Mouse (Mus musculus) erythroblast, embryonic 14.5 days (primary cell): ENCODE measurements around the gene Ccsap. TPM values are rescaled to one million over a fixed set of nuclear protein-coding genes. Genes with fewer than 3 reads are reported as not detected.

Source experiments
- H3K27me3 ChIP-seq: 2 replicates; pipeline ENCODE4 v1.6.1; 2012; ENCODE audit warnings: inconsistent platforms; ENCODE audit not compliant: control insufficient read depth
- H3K36me3 ChIP-seq: 2 replicates; pipeline ENCODE4 v1.6.1; 2012; ENCODE audit warnings: mild to moderate bottlenecking, inconsistent platforms; ENCODE audit not compliant: control insufficient read depth
- H3K4me1 ChIP-seq: 2 replicates; pipeline ENCODE4 v1.6.1; 2012; ENCODE audit warnings: inconsistent platforms; ENCODE audit not compliant: control insufficient read depth
- H3K4me3 ChIP-seq: replicated peaks from 2 replicates; pipeline ENCODE3; 2012; ENCODE audit warnings: moderate library complexity, mild to moderate bottlenecking, inconsistent platforms
- H3K9me3 ChIP-seq: 2 replicates; pipeline ENCODE4 v1.6.1; 2012; ENCODE audit warnings: low read length, inconsistent platforms, mixed read lengths; ENCODE audit not compliant: control insufficient read depth
- GATA1 ChIP-seq: IDR thresholded peaks from 2 replicates; pipeline ENCODE4 v1.6.1; 2012; ENCODE audit warnings: low read length, inconsistent platforms, mixed read lengths
- TAL1 ChIP-seq: IDR thresholded peaks from 3 replicates; pipeline ENCODE4 v1.6.1; 2012; ENCODE audit warnings: low read length, inconsistent platforms, mixed read lengths
- polyA plus RNA-seq: library from polyadenylated mRNA; stranded (reverse); fragments of >175 nt; gene quantifications from 2 replicates; pipeline ENCODE4 v1.2.3, GENCODE M21; 2012

Gene Ccsap
- polyA plus RNA-seq, 1 experiment: 0.98 TPM

- Histone ChIP-seq H3K9me3 (no peaks in the 10 kb centered on the region), H3K4me3 (no peak overlapping the region), H3K4me1 (peaks cover 35% of the 10 kb centered on the region), H3K27me3 (no peaks in the 10 kb centered on the region), H3K36me3 (no peaks in the 10 kb centered on the region)
- TF ChIP-seq TAL1: no peak
- TF ChIP-seq GATA1: no peak
Observed at GRCm38 (mm10) chr8:123794766-123795165, 65.2 kb downstream of the Ccsap start.

GRCm38 (mm10) chr8:123793900-123794299 is 66.1 kb downstream of the Ccsap start:
- no peak overlapping the region for H3K4me3 ChIP-seq
- no peaks in the 10 kb centered on the region for H3K9me3 ChIP-seq
- H3K36me3 ChIP-seq: no peaks in the 10 kb centered on the region
- no peaks in the 10 kb centered on the region for H3K27me3 ChIP-seq
- no peak for TF ChIP-seq TAL1
- TF ChIP-seq GATA1: no peak
- peaks cover 29% of the 10 kb centered on the region for H3K4me1 ChIP-seq

- Histone ChIP-seq H3K4me1 (peaks cover 18% of the 10 kb centered on the region), H3K27me3 (no peaks in the 10 kb centered on the region), H3K4me3 (no peak overlapping the region)
Observed at GRCm38 (mm10) chr8:123791845-123792225, 68.2 kb downstream of the Ccsap start.

DNA sequence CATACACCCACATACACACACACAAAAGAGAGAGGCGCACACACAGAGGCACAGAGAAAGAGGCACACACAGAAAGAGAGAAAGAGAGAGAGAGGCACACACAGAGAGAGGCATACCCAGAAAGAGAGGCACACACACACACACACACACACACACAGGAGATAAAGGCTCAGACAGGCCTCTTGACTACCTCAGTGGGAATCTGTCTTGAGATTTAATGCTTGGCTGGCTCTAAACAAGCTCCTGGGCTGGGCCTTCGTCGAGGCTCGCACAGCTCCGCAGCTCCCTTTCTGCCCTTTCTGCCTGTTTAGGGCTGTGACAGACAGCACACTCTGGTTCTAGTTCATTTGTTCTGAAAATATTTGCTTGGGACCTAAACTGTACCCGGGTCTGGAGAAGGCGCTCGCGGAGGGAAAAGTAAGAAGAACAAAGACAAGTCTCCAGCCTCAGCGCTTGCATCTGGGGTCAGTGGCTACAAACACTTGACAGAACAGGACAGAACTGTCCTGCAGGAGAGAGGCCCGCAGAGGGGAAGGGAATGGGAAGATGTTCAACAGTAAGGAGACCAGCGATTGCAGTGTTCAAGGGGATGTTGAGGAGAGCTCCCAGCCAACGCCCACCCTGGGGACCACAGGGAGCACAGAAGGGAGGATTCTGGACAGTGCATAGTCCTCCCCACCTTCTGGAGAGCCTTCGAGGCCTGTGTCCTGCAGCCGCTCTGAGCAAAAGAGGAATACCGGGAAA is 68.7 kb downstream of the Ccsap start:
- no peak for TF ChIP-seq TAL1
- no peak for TF ChIP-seq GATA1
- Histone ChIP-seq H3K9me3 (no peaks in the 10 kb centered on the region), H3K4me1 (peaks cover 13% of the 10 kb centered on the region), H3K36me3 (no peaks in the 10 kb centered on the region), H3K4me3 (no peak overlapping the region), H3K27me3 (no peaks in the 10 kb centered on the region)

More at GRCm38 (mm10) chr8:123791845-123792225, 68.2 kb downstream of the Ccsap start:
- no peak for TF ChIP-seq GATA1
- no peak for TF ChIP-seq TAL1
- Histone ChIP-seq H3K36me3 (no peaks in the 10 kb centered on the region), H3K9me3 (no peaks in the 10 kb centered on the region)

Other genes with a start within 250 kb of the Ccsap start
- gene Rhou, start 206.3 kb downstream of the Ccsap start, polyA plus RNA-seq: not detected in 2 replicates
- gene Rab4a, start 54.2 kb downstream of the Ccsap start, polyA plus RNA-seq: 0.17 and 0.34 TPM in 2 replicates
- gene Acta1, start 34.5 kb upstream of the Ccsap start, polyA plus RNA-seq: 0.29 and 0.44 TPM in 2 replicates
- gene Nup133, start 89.1 kb upstream of the Ccsap start, polyA plus RNA-seq: 0.49 and 0.92 TPM in 2 replicates
- gene Abcb10, start 122.9 kb upstream of the Ccsap start, polyA plus RNA-seq: 12.9 and 15.2 TPM in 2 replicates
- 1.8 TPM in 2 replicates for gene Taf5l, start 161.2 kb upstream of the Ccsap start, polyA plus RNA-seq
- gene Urb2, start 161.3 kb upstream of the Ccsap start, polyA plus RNA-seq: 0.09 and 0.17 TPM in 2 replicates